Mouse (Mus musculus): Measurements from ENCODE around the gene Ninj1.
A peak's percentile ranks its signal among the peaks of the same experiment; 100 is the strongest.

The Ninj1 gene

DNA sequence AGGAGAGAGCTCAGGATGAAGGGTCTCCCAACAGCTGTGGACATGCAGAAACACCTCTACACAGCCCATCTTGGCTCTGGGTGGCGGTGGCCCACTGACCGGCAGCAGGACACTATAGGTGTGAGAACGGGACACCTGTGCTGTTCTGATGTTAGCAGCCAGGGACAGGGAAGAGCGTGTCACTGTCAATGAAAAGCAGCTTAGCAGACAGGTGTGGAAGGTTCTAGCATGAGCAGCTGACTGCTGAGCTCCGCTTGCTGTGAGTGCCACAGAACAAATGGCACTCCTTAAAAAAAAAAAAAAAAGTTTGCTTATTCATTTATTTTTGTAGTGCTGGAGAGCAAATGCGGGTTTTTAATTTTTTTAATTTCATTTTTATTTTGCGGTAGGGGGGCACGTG lies 50.3 kb downstream of the Ninj1 start:
- DNase-seq, result no peak

DNA sequence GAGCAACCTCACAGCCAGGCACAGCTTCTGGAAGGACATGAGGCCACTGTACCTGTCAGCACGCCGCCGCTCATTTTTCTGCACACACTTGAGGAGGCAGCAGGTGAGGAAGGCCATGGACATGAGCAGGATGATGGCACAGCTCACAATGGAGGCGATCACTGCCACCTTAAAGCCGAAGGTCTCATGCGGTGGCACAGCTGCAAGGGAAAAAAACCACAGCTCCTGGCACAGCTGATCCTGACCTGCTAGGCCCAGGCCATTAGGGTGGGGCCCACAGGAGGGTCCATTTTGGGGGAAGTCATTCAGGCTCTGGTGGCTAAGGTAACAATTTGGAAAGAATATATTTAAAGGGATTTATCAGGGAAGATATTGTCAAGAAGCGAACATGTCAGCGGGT lies 51.5 kb downstream of the Ninj1 start:
- DNase-seq, result no peak

DNA sequence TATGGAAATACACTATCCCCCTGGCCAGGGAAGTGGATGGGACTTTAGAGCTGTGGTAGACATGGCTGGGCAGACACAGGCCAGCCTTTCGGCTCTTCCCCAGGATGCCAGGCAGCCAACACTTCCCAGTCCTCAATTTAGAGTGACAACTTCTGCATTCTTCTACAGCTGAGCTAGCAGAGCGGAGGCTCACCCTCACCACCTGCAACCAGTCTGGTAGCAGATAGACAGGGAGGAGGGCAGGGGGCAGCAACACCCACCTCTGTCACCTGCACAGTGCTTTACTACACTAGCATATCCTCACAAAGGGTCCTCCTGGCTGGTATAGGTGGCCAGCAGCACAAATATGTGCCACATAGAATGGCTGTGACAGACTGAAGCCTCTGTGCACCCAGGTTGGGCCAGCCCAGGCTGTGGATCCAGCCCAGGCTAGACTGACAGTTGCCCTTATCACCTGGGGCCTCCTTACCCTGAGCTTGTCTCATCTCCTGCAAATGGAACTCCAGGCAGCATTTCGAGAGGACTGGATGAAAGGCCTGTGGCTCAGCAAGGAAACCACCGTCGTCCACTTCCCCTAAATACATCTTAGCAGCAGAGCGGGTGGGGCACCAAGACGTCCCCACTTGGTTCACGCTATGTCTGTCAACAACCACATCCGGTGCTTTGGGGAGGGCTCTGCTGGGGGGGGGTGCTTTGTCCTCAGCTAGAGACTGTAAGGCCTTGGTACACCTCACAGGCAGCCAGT lies 55.2 kb downstream of the Ninj1 start:
- DNase-seq, result no peak

DNA sequence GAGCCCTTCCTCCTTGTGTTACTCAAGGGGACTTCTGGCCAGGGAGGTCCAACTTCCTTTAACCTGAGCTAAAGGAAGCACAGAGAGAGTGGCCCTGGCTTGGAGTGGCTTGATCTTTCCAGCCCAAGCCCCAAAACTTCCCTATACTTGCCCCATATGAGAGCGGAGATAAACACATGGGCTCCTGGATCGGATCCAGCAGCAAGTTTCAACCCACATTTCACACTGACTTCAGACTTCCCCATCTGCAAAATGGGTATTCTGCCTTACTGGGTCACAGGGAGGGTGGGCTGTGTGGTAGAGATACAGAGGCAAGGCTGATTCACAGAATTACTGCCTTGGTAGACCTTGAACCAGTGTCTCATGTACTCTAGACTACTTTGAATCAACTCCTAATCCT lies 56.2 kb downstream of the Ninj1 start:
- DNase-seq, result no peak

DNA sequence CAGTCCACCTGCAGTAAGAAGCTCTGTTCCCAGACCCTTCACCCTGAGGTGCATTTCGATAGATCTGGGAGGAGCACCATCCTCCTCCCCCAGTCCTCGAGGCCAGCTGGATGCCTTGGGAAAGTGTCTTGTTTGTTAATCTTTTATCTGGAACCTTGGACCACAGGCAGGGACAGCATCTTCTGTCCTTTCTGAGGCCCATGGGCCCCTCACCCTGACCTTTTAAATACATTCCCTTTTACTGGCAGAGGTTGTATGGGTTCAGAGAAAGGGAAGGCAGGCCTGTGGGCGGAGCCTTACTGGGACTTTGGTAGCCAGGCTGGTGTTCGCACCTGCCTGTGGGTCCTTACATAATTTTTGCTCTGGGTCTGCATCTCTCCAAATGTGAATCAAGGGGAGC lies 58.0 kb downstream of the Ninj1 start:
- DNase-seq, result peak; percentile 85

All from kidney, postnatal 14 days (tissue).